ENCODE assay signal across 26 mouse cellular contexts in genomic region chr1:43599483-43599882, GRCm38 (mm10).
DNase-seq lines count a peak whose midpoint lies in the region; ATAC-seq and TF ChIP-seq lines count a peak whose summit lies in the region.
"Had no signal": no experiment of that assay in that cellular context is flagged by ENCODE, and none has a peak within 500 bp of the region (broad histone marks: within the 10 kb centered on the region; RNA-seq: fewer than 3 reads in every experiment).

No protein-coding gene starts in this region.

- no peak overlapping the region for H3K9ac ChIP-seq in liver, postnatal 0 days (replicated peaks)
- H3K9ac ChIP-seq in liver, embryonic 12.5 days: no peak overlapping the region
- H3K9ac ChIP-seq in liver, embryonic 15.5 days: no peak overlapping the region
- H3K9ac ChIP-seq in lung, postnatal 0 days (replicated peaks; ENCODE audit: low read depth): no peak overlapping the region
- H3K9ac ChIP-seq: embryonic facial prominence, embryonic 12.5 days; embryonic facial prominence, embryonic 15.5 days; forebrain, embryonic 12.5 days; forebrain, embryonic 15.5 days; heart, embryonic 13.5 days; hindbrain, embryonic 14.5 days had no signal

- H3K27ac ChIP-seq in liver, postnatal 0 days (ENCODE audit: low read depth): no peak overlapping the region
- H3K27ac ChIP-seq in liver, embryonic 12.5 days: no peak overlapping the region
- H3K27ac ChIP-seq in liver, embryonic 15.5 days (replicated peaks): no peak overlapping the region
- H3K27ac ChIP-seq in lung, postnatal 0 days (ENCODE audit: low read length): no peak overlapping the region
- H3K27ac ChIP-seq: embryonic facial prominence, embryonic 12.5 days; embryonic facial prominence, embryonic 15.5 days; forebrain, embryonic 12.5 days; forebrain, embryonic 15.5 days; heart, adult 2 months; heart, embryonic 10.5 days; heart, embryonic 13.5 days; hindbrain, embryonic 14.5 days; hindbrain, postnatal 0 days had no signal

- no peak overlapping the region for H3K4me2 ChIP-seq in liver, postnatal 0 days (ENCODE audit: low read depth, low read length)
- H3K4me2 ChIP-seq in liver, embryonic 12.5 days: no peak overlapping the region
- no peak overlapping the region for H3K4me2 ChIP-seq in liver, embryonic 15.5 days
- no peak overlapping the region for H3K4me2 ChIP-seq in lung, postnatal 0 days (replicated peaks; ENCODE audit: low read depth, low read length)
- H3K4me2 ChIP-seq: embryonic facial prominence, embryonic 12.5 days; embryonic facial prominence, embryonic 15.5 days; forebrain, embryonic 12.5 days; forebrain, embryonic 15.5 days; heart, embryonic 13.5 days; hindbrain, embryonic 14.5 days had no signal

- no peaks in the 10 kb centered on the region for H3K27me3 ChIP-seq in liver, postnatal 0 days (ENCODE audit: insufficient read depth, low read length)
- H3K27me3 ChIP-seq in liver, embryonic 12.5 days (replicated peaks): 0 out of 2 replicates have a peak, but pooled peaks cover 3% of the 10 kb centered on the region
- no peaks in the 10 kb centered on the region for H3K27me3 ChIP-seq in liver, embryonic 15.5 days
- no peaks in the 10 kb centered on the region for H3K27me3 ChIP-seq in lung, postnatal 0 days (replicated peaks; ENCODE audit: insufficient read depth, low read length)
- H3K27me3 ChIP-seq: CH12.LX; embryonic facial prominence, embryonic 12.5 days; embryonic facial prominence, embryonic 15.5 days; forebrain, embryonic 12.5 days; forebrain, embryonic 15.5 days; heart, embryonic 13.5 days had no signal

- no peak for TF ChIP-seq CTCF in liver, postnatal 0 days (IDR thresholded peaks at IDR 0.05; ENCODE audit: low read depth)
- no peak for TF ChIP-seq CTCF in lung, postnatal 0 days (IDR thresholded peaks at IDR 0.05)

- TF ChIP-seq EP300 in liver, postnatal 0 days (IDR thresholded peaks at IDR 0.05; ENCODE audit: low read depth): no peak
- TF ChIP-seq EP300 in lung, postnatal 0 days (IDR thresholded peaks at IDR 0.05): no peak

- H3K9me3 ChIP-seq in liver, postnatal 0 days (ENCODE audit: low read length): no peaks in the 10 kb centered on the region
- no peaks in the 10 kb centered on the region for H3K9me3 ChIP-seq in liver, embryonic 12.5 days (replicated peaks)
- no peaks in the 10 kb centered on the region; the same call in 1 of the 2 replicates for H3K9me3 ChIP-seq in liver, embryonic 15.5 days (replicated peaks)
- no peaks in the 10 kb centered on the region for H3K9me3 ChIP-seq in lung, postnatal 0 days (ENCODE audit: low read length)
- H3K9me3 ChIP-seq: embryonic facial prominence, embryonic 12.5 days; embryonic facial prominence, embryonic 15.5 days; forebrain, embryonic 15.5 days; heart, embryonic 10.5 days; heart, embryonic 13.5 days had no signal

- peak; percentile 32 for DNase-seq in liver
- DNase-seq in liver, postnatal 0 days: no peak
- DNase-seq in lung, postnatal 0 days (ENCODE audit: low spot score): no peak
- no peak for DNase-seq in B cell, adult 2 months
- DNase-seq in urinary bladder, adult 18-20 months (ENCODE audit: low spot score in 2 of 2): no peak
- DNase-seq: adrenal gland, adult 2 months; adrenal gland, postnatal 14 days; cerebellum, adult 18-20 months; cerebellum, adult 9-10 months; cerebellum, postnatal 14 days; gastrocnemius, postnatal 25 days; heart, adult 2 months; heart, postnatal 14 days; heart, postnatal 4 days had no signal

- no peaks in the 10 kb centered on the region for H3K36me3 ChIP-seq in liver, postnatal 0 days (replicated peaks; ENCODE audit: insufficient read depth, low read length)
- no peaks in the 10 kb centered on the region for H3K36me3 ChIP-seq in liver, embryonic 12.5 days
- H3K36me3 ChIP-seq in liver, embryonic 15.5 days (replicated peaks): no peaks in the 10 kb centered on the region
- no peaks in the 10 kb centered on the region for H3K36me3 ChIP-seq in lung, postnatal 0 days (ENCODE audit: insufficient read depth, low read length)
- H3K36me3 ChIP-seq: embryonic facial prominence, embryonic 12.5 days; embryonic facial prominence, embryonic 15.5 days; forebrain, embryonic 12.5 days; forebrain, embryonic 15.5 days; heart, embryonic 10.5 days; heart, embryonic 13.5 days had no signal

- H3K4me3 ChIP-seq in liver, postnatal 0 days (ENCODE audit: low read depth, low read length): no peak overlapping the region
- no peak overlapping the region for H3K4me3 ChIP-seq in liver, embryonic 12.5 days
- no peak overlapping the region for H3K4me3 ChIP-seq in liver, embryonic 15.5 days (replicated peaks)
- no peak overlapping the region for H3K4me3 ChIP-seq in lung, postnatal 0 days (ENCODE audit: low read depth, low read length)
- H3K4me3 ChIP-seq: embryonic facial prominence, embryonic 12.5 days; embryonic facial prominence, embryonic 15.5 days; forebrain, embryonic 12.5 days; forebrain, embryonic 15.5 days; heart, adult 2 months; heart, embryonic 10.5 days; heart, embryonic 13.5 days had no signal

- no peak for ATAC-seq in liver, postnatal 0 days
- peak; percentile 84 for ATAC-seq in liver, embryonic 12.5 days
- peak; percentile 52; the same call in 1 of the 2 replicates for ATAC-seq in liver, embryonic 15.5 days (ENCODE audit: insufficient read depth)
- ATAC-seq in megakaryocyte-erythroid progenitor cell, adult 5-6 weeks (replicated peaks; ENCODE audit: low FRiP score, low TSS enrichment, poor library complexity, severe bottlenecking): peak; percentile 39; the same call in 1 of the 2 replicates
- ATAC-seq in lung, postnatal 0 days: no peak
- ATAC-seq: forebrain, embryonic 15.5 days; hindbrain, postnatal 0 days had no signal

- no peaks in the 10 kb centered on the region for H3K4me1 ChIP-seq in liver, postnatal 0 days (ENCODE audit: insufficient read depth)
- H3K4me1 ChIP-seq in liver, embryonic 12.5 days: peaks cover 25% of the 10 kb centered on the region
- peaks cover 13% of the 10 kb centered on the region for H3K4me1 ChIP-seq in liver, embryonic 15.5 days (replicated peaks)
- H3K4me1 ChIP-seq in lung, postnatal 0 days (ENCODE audit: insufficient read depth, low read depth, low read length): no peaks in the 10 kb centered on the region
- H3K4me1 ChIP-seq: forebrain, embryonic 12.5 days; heart, embryonic 10.5 days had no signal

Comparison
In these comparisons a context has a peak if more than half of its experiments do, and no peak if none do; other contexts are left out.
1. ATAC-seq: peak in liver, embryonic 12.5 days (single experiment), liver, embryonic 15.5 days (single experiment) and megakaryocyte-erythroid progenitor cell, adult 5-6 weeks (single experiment); none in liver, postnatal 0 days (single experiment) and lung, postnatal 0 days (single experiment).